Mouse (Mus musculus) NIH3T3 (cell line): ENCODE measurements around the gene Ddr2.
"Not testable (repeated sequence)": the region's sequence is repeated elsewhere in the genome, so short reads cannot be mapped to it uniquely, and the experiment has no call there.

Experiments used
- DNase-seq: peaks from one replicate; pipeline ENCODE4 v3.0.0-alpha.2; 2012; ENCODE audit warnings: low read depth

Gene Ddr2

GRCm38 (mm10) chr1:170039402-170039801 lies 71.2 kb downstream of the Ddr2 start:
- DNase-seq: no peak

- no peak for DNase-seq
These were observed 75.0 kb downstream of the Ddr2 start for GRCm38 (mm10) chr1:170035575-170035974.

- DNase-seq: no peak
These were observed 75.6 kb downstream of the Ddr2 start for GRCm38 (mm10) chr1:170034961-170035360.

- no peak for DNase-seq
These were observed 78.9 kb downstream of the Ddr2 start for GRCm38 (mm10) chr1:170031656-170032055.

GRCm38 (mm10) chr1:170014784-170015183 lies 95.8 kb downstream of the Ddr2 start:
- no peak for DNase-seq

- no peak for DNase-seq
These were observed 99.7 kb downstream of the Ddr2 start for GRCm38 (mm10) chr1:170010716-170011505.

- peak; percentile 52 for DNase-seq
These were observed 101.3 kb downstream of the Ddr2 start for GRCm38 (mm10) chr1:170009296-170009695.

- DNase-seq: peak; percentile 83
These were observed 101.9 kb downstream of the Ddr2 start for GRCm38 (mm10) chr1:170008432-170009220.

GRCm38 (mm10) chr1:170006516-170006915 lies 104.0 kb downstream of the Ddr2 start:
- DNase-seq: peak; percentile 91

GRCm38 (mm10) chr1:170005297-170005696 lies 105.3 kb downstream of the Ddr2 start:
- no peak for DNase-seq

- not testable (repeated sequence) for DNase-seq
These were observed 116.7 kb downstream of the Ddr2 start for GRCm38 (mm10) chr1:169993901-169994300.

- peak; percentile 76 for DNase-seq
These were observed 124.4 kb downstream of the Ddr2 start for GRCm38 (mm10) chr1:169986166-169986565.

GRCm38 (mm10) chr1:169977621-169978020 lies 132.9 kb downstream of the Ddr2 start:
- DNase-seq: peak; percentile 52

GRCm38 (mm10) chr1:169971998-169972397 lies 138.6 kb downstream of the Ddr2 start:
- DNase-seq: no peak

GRCm38 (mm10) chr1:169970936-169971335 lies 139.6 kb downstream of the Ddr2 start:
- DNase-seq: no peak

GRCm38 (mm10) chr1:169969516-169969886 lies 141.1 kb downstream of the Ddr2 start:
- DNase-seq: no peak

GRCm38 (mm10) chr1:169968792-169969515 lies 141.6 kb downstream of the Ddr2 start, which contains the start of gene Hsd17b7:
Hsd17b7 (minus strand) TSS chr1:169969241.
- DNase-seq: peak; percentile 100

- no peak for DNase-seq
These were observed 157.5 kb downstream of the Ddr2 start for GRCm38 (mm10) chr1:169953106-169953505.

GRCm38 (mm10) chr1:169952636-169953035 lies 157.9 kb downstream of the Ddr2 start:
- no peak for DNase-seq

GRCm38 (mm10) chr1:169951561-169951960 lies 159.0 kb downstream of the Ddr2 start:
- no peak for DNase-seq

GRCm38 (mm10) chr1:169950651-169951050 lies 159.9 kb downstream of the Ddr2 start:
- peak; percentile 28 for DNase-seq

GRCm38 (mm10) chr1:169949981-169950380 lies 160.6 kb downstream of the Ddr2 start:
- DNase-seq: no peak
